Mouse (Mus musculus) lung, embryonic 14.5 days (tissue): ENCODE results near the gene Tspyl2. TPM values are rescaled to one million over a fixed set of nuclear protein-coding genes. Genes with fewer than 3 reads are reported as not detected.
"Not testable (repeated sequence)": the region's sequence is repeated elsewhere in the genome, so short reads cannot be mapped to it uniquely, and the experiment has no call there.

Experiments used
- ATAC-seq: fragments of 200-750 bp; cut with Nextera tagmentation; 2 replicates; pipeline ENCODE4 v1.8.0; 2017; ENCODE audit warnings: mild to moderate bottlenecking, moderate TSS enrichment, moderate library complexity; ENCODE audit not compliant: insufficient read depth
- DNase-seq: peaks from one replicate; pipeline ENCODE4 v3.0.0-alpha.2; 2015
- H3K27ac ChIP-seq: fragments of 300-500 bp; sonication (generic); 2 replicates; pipeline ENCODE4 v1.5.1; 2014; ENCODE audit warnings: low read depth, mild to moderate bottlenecking, moderate library complexity
- H3K27me3 ChIP-seq: fragments of 300-500 bp; sonication (generic); 2 replicates; pipeline ENCODE4 v1.6.1; 2014; ENCODE audit warnings: low read length, control low read depth; ENCODE audit not compliant: insufficient read depth
- H3K36me3 ChIP-seq: fragments of 300-500 bp; sonication (generic); 2 replicates; pipeline ENCODE4 v1.6.1; 2014; ENCODE audit warnings: control low read depth; ENCODE audit not compliant: insufficient read depth
- H3K4me1 ChIP-seq: fragments of 300-500 bp; sonication (generic); 2 replicates; pipeline ENCODE4 v1.6.1; 2014; ENCODE audit warnings: antibody characterized with exemption, control low read depth; ENCODE audit not compliant: insufficient read depth
- H3K4me2 ChIP-seq: fragments of 300-500 bp; sonication (generic); 2 replicates; pipeline ENCODE4 v1.6.1; 2014; ENCODE audit warnings: mild to moderate bottlenecking
- H3K4me3 ChIP-seq: fragments of 300-500 bp; sonication (generic); 2 replicates; pipeline ENCODE4 v1.5.1; 2014; ENCODE audit warnings: low read depth, low read length
- H3K9ac ChIP-seq: fragments of 300-500 bp; sonication (generic); 2 replicates; pipeline ENCODE4 v1.6.1; 2014
- H3K9me3 ChIP-seq: fragments of 300-500 bp; sonication (generic); 2 replicates; pipeline ENCODE4 v1.6.1; 2016; ENCODE audit warnings: low read depth, low read length, control low read depth
- CTCF ChIP-seq: IDR thresholded peaks from 2 replicates; pipeline ENCODE4 v1.5.1; 2016; ENCODE audit warnings: antibody characterized with exemption, low read depth
- WGBS: fragments of 180-500 bp; shearing (Covaris S2); extraction: QIAGEN DNeasy Blood & Tissue Kit; methylation state at CpG from one replicate; pipeline ENCODE4 v1.1.7; 2014; 5-methylcytosine and 5-hydroxymethylcytosine counted together
- polyA plus RNA-seq: library from polyadenylated mRNA; unstranded; fragments of >200 nt; fragmentation: Nextera tagmentation; extraction: Ambion mirVana; gene quantifications from 2 replicates; pipeline ENCODE4 v1.2.1, GENCODE M21; 2014

Tspyl2 gene
- polyA plus RNA-seq, 1 experiment from 2014 or later: 26.0 TPM

DNA sequence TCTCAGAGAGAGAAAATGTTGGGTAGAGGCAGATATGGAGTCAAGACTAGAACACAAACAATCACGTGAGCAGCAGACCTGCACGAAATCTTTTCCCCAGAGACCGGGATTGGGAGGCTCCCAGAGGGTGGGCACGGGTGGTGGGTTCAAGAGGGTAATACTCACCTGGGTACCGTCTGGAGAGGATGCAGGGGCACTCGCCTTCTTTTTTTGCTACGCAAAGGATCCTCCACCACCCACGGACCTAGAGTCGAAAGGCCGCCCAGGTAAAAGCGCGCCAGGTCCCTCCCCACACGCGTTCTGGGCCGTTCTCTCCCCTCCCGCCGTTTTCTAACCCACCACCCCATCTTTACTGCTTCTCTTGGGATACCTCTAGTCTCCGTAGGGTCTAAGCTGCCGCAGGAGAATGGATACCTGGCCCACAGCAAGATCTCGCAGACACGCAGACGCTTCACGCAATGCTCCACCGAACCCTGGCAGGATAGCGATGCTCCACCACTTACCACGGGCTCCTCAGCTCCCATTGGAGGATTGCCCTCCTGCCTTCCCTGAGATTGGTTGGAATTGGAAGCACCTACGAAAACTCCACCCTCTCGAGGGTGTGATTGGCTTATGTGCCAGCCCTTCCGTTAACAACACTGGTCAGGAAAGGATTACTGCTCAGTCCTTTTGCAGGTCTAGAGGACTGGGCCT lies 15.1 kb downstream of the Tspyl2 start, which contains the start of gene Kantr:
Gene Kantr, minus strand, starts transcription at position 500 of the 693 bp plus-strand sequence.
- Histone ChIP-seq H3K9ac (peak within 1 kb of the TSS; percentile 66), H3K4me3 (peak within 1 kb of the TSS; percentile 53), H3K9me3 (no peaks in the 10 kb centered on the region), H3K27ac (no peak within 1 kb of the TSS), H3K36me3 (no peaks in the 10 kb centered on the region), H3K4me2 (peak within 1 kb of the TSS; percentile 60), H3K27me3 (no peaks in the 10 kb centered on the region), H3K4me1 (no peaks in the 10 kb centered on the region)
- TF ChIP-seq CTCF: no peak
- 7% methylated on average over 29 of the region's 29 CpGs for WGBS
- ATAC-seq (peak; percentile 100), DNase-seq (peak; percentile 89)

DNA sequence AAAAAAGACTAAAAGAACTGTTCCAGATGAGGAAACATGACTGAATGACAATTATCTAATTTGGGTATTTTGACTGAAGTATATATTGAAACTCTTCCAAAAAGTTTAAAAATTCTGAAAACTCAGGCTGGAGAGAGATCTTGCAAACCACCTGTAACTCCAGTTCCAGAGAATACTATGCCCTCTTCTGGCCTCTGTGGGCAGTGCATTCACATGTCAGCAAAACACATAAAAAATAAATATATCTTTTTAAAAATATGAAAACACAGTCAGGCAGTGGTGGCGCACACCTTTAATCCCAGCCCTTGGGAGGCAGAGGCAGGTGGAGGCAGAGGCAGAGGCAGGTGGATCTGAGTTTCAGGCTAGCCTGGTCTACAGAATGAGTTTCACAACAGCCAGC lies 18.6 kb downstream of the Tspyl2 start:
- H3K4me3 ChIP-seq: no peak overlapping the region
- 94% methylated on average over 1 of the region's 1 CpGs for WGBS
- TF ChIP-seq CTCF: no peak
- no peak overlapping the region for H3K9ac ChIP-seq
- H3K4me1 ChIP-seq: no peaks in the 10 kb centered on the region
- no peak overlapping the region for H3K4me2 ChIP-seq
- no peak overlapping the region for H3K27ac ChIP-seq
- 0 out of 2 replicates have a peak, but pooled peaks cover 10% of the 10 kb centered on the region for H3K36me3 ChIP-seq
- H3K27me3 ChIP-seq: no peaks in the 10 kb centered on the region
- DNase-seq (peak; percentile 1), ATAC-seq (no peak)
- H3K9me3 ChIP-seq: no peaks in the 10 kb centered on the region

DNA sequence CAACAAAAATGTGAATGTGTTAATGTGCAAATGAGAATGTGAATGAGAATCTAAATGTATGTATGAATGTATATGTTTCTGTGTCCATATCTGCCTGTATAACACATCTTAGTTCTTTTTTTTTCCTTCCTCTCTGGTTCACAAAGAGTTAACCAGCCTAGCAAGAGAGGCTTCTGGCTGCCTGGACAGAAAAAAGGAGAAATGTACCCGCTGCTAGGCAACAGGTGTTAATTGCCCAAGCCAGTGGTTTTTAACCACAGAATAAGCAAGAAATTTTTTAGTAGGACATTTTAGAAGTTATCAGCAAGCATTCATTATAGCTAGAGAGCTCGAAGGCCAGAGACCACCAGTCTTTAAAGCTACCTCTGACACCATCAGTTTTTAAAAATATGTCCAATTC lies 19.4 kb downstream of the Tspyl2 start:
- Histone ChIP-seq H3K27me3 (no peaks in the 10 kb centered on the region), H3K9me3 (no peaks in the 10 kb centered on the region), H3K4me2 (no peak overlapping the region), H3K36me3 (0 out of 2 replicates have a peak, but pooled peaks cover 10% of the 10 kb centered on the region), H3K9ac (no peak overlapping the region), H3K4me3 (no peak overlapping the region), H3K27ac (no peak overlapping the region), H3K4me1 (no peaks in the 10 kb centered on the region)
- 33% methylated on average over 2 of the region's 2 CpGs for WGBS
- TF ChIP-seq CTCF: no peak
- ATAC-seq: no peak
- DNase-seq: peak; percentile 3

GRCm38 (mm10) chrX:152320535-152320934 lies 21.7 kb downstream of the Tspyl2 start:
- no peaks in the 10 kb centered on the region for H3K9me3 ChIP-seq
- WGBS: 70% methylated on average over 4 of the region's 4 CpGs
- no peak overlapping the region for H3K4me3 ChIP-seq
- TF ChIP-seq CTCF: no peak
- no peak overlapping the region for H3K27ac ChIP-seq
- no peak overlapping the region for H3K4me2 ChIP-seq
- ATAC-seq: no peak
- 0 out of 2 replicates have a peak, but pooled peaks cover 10% of the 10 kb centered on the region for H3K36me3 ChIP-seq
- no peaks in the 10 kb centered on the region for H3K27me3 ChIP-seq
- no peaks in the 10 kb centered on the region for H3K4me1 ChIP-seq
- no peak for DNase-seq
- no peak overlapping the region for H3K9ac ChIP-seq

DNA sequence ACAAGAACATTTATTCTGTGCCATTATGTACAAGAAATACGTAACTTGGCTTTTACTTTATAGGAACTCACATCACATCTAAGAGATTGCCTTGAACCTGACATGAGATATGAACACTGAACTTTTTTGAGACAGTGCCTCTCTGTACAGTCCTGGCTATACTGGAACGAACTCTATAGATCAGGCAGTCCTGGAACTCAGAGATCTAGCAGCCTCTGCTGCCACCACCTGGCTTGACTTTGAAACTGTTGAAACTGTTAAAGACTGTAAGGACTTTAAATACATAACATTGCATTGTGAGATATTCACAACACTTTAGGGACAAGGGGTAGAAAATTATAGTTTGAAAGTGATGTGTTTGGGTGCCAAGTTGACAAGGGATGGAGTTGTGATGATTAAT lies 34.3 kb downstream of the Tspyl2 start:
- 61% methylated on average over 2 of the region's 2 CpGs for WGBS
- Histone ChIP-seq H3K9ac (no peak overlapping the region), H3K9me3 (no peaks in the 10 kb centered on the region), H3K27me3 (no peaks in the 10 kb centered on the region), H3K27ac (no peak overlapping the region), H3K36me3 (no peaks in the 10 kb centered on the region), H3K4me2 (no peak overlapping the region), H3K4me1 (no peaks in the 10 kb centered on the region), H3K4me3 (no peak overlapping the region)
- TF ChIP-seq CTCF: peak; percentile 39
- peak; percentile 66 for DNase-seq
- no peak; the same call in 1 of the 2 replicates for ATAC-seq

GRCm38 (mm10) chrX:152307371-152307770 lies 34.9 kb downstream of the Tspyl2 start:
- H3K36me3 ChIP-seq: no peaks in the 10 kb centered on the region
- ATAC-seq (no peak; the same call in 1 of the 2 replicates), DNase-seq (no peak)

DNA sequence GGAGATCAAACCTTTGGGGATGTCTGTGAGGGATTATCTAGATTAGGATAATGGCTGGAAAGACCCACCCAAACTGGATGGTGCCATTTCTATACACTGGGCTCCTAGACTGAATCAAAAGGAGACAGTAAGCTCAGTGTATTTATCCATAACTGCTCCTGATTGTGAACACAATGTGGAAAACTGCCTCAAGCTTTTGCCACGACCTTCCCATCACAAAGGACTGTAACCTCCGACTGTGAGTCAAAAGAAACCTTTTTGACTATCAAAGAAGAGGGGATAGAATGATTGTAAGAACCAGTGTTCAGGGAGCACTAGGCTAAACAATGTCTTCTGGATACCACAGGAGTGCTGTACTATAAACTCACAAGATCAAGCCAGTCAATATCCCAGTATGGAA lies 36.0 kb downstream of the Tspyl2 start:
- no peak for ATAC-seq
- WGBS: 81% methylated on average over 2 of the region's 2 CpGs
- TF ChIP-seq CTCF: no peak
- H3K27me3 ChIP-seq: no peaks in the 10 kb centered on the region
- H3K9me3 ChIP-seq: no peaks in the 10 kb centered on the region
- H3K4me2 ChIP-seq: no peak overlapping the region
- H3K36me3 ChIP-seq: no peaks in the 10 kb centered on the region
- H3K4me3 ChIP-seq: no peak overlapping the region
- H3K4me1 ChIP-seq: no peaks in the 10 kb centered on the region
- no peak overlapping the region for H3K9ac ChIP-seq
- no peak overlapping the region for H3K27ac ChIP-seq
- DNase-seq: no peak

More at GRCm38 (mm10) chrX:152307371-152307770, 34.9 kb downstream of the Tspyl2 start:
- H3K4me3 ChIP-seq: no peak overlapping the region
- no peaks in the 10 kb centered on the region for H3K4me1 ChIP-seq
- TF ChIP-seq CTCF: no peak
- H3K27me3 ChIP-seq: no peaks in the 10 kb centered on the region
- no peak overlapping the region for H3K9ac ChIP-seq
- H3K4me2 ChIP-seq: no peak overlapping the region
- H3K9me3 ChIP-seq: no peaks in the 10 kb centered on the region
- H3K27ac ChIP-seq: no peak overlapping the region

DNA sequence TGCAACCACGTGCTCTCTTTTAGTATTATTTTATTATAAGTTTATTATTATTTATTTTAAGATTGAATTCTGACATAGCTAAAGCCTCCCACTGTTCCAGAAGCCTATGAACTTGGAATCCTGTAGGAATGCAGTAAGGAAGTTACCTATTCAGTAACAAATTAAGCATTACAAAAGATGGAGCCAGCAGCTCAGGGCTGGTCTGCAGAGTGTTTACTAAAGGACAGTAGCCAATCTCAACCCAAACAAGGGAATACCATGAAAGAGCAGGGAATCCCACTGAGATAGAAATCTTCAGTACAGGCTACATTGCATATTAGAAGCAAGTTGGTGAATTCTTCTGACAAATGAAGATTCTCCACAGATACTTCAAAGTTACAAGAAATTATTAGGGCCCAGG lies 55.2 kb downstream of the Tspyl2 start:
- not testable (repeated sequence) for H3K36me3 ChIP-seq, H3K9ac ChIP-seq, H3K4me2 ChIP-seq, H3K27me3 ChIP-seq, H3K9me3 ChIP-seq, H3K4me3 ChIP-seq, DNase-seq, ATAC-seq, H3K4me1 ChIP-seq, H3K27ac ChIP-seq
- WGBS: 63% methylated on average over 1 of the region's 1 CpGs
